Mouse (Mus musculus) megakaryocyte, embryonic 14.5 days (primary cell): ENCODE data around the gene AU021092.

Source experiments
- FLI1 ChIP-seq: IDR thresholded peaks from 2 replicates; pipeline ENCODE4 v1.6.1; 2012; ENCODE audit warnings: low read length, inconsistent platforms, mixed read lengths
- GATA1 ChIP-seq: IDR thresholded peaks from 3 replicates; pipeline ENCODE4 v1.6.1; 2012; ENCODE audit warnings: mixed read lengths, low read length, inconsistent platforms, borderline replicate concordance

DNA sequence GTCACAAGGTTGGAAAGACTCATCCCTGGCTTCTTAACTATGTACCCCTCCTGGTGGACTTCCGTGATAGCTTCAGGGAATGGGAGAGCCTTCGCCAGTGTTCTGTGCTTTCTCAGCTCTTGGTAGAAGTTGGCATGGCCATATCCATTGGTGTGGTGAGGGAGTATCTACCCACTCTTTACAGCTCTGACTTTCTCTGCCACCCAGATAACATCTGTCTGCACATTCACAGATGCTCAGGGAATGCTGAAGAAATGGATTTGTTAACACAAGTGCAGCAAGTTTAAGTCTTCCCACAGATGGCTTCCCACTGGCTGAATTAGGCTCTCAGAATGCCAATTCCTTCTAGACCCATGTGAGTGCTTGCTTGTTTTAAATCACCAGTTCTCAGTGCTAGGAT, 8.0 kb downstream of the AU021092 start:
- TF ChIP-seq GATA1 (no peak), FLI1 (no peak)
